Mouse (Mus musculus): ENCODE data around the gene Cyp1a2.

GRCm38 (mm10) chr9:57708068-57708719 is 24.7 kb upstream of the Cyp1a2 start, which contains the start of gene Edc3:
- TF ChIP-seq CTCF (IDR thresholded peaks at IDR 0.05; ENCODE audit: low read depth), result no peak
- TF ChIP-seq EP300 (IDR thresholded peaks at IDR 0.05; ENCODE audit: low read depth), result no peak
